Mouse (Mus musculus) 3T3-L1 (cell line): ENCODE measurements around the gene Fhl3.

Experiments used
- DNase-seq: peaks from one replicate; pipeline ENCODE4 v3.0.0-alpha.2; 2015; ENCODE audit warnings: low read depth, low spot score

Gene Fhl3

GRCm38 (mm10) chr4:124755526-124755925 is 55.0 kb downstream of the Fhl3 start:
- no peak for DNase-seq
